Mouse (Mus musculus) embryonic facial prominence, embryonic 11.5 days (tissue): ENCODE measurements around the gene Dbx1. TPM values are rescaled to one million over a fixed set of nuclear protein-coding genes. Genes with fewer than 3 reads are reported as not detected.

Experiments used
- ATAC-seq: fragments of 200-750 bp; cut with Nextera tagmentation; replicated peaks from 2 replicates; pipeline ENCODE4 v1.8.0; 2017; ENCODE audit warnings: low read depth; ENCODE audit not compliant: insufficient number of reproducible peaks, low FRiP score, low TSS enrichment
- DNase-seq: peaks from one replicate; pipeline ENCODE4 v3.0.0-alpha.2; 2015; ENCODE audit warnings: low spot score
- H3K27ac ChIP-seq: fragments of 300-500 bp; sonication (generic); replicated peaks from 2 replicates; pipeline ENCODE4 v1.5.1; 2014; ENCODE audit warnings: mild to moderate bottlenecking, low read depth, low read length, control low read depth
- H3K27me3 ChIP-seq: fragments of 300-500 bp; sonication (generic); 2 replicates; pipeline ENCODE4 v1.6.1; 2014; ENCODE audit warnings: mild to moderate bottlenecking, low read length, moderate library complexity, mixed read lengths; ENCODE audit not compliant: control insufficient read depth, insufficient read depth
- H3K36me3 ChIP-seq: fragments of 300-500 bp; sonication (generic); replicated peaks from 2 replicates; pipeline ENCODE4 v1.6.1; 2014; ENCODE audit warnings: low read depth, mild to moderate bottlenecking, low read length, moderate library complexity, mixed read lengths; ENCODE audit not compliant: control insufficient read depth, insufficient read depth
- H3K4me1 ChIP-seq: fragments of 300-500 bp; sonication (generic); 2 replicates; pipeline ENCODE4 v1.6.1; 2014; ENCODE audit warnings: low read length, mixed read lengths; ENCODE audit not compliant: control insufficient read depth, insufficient read depth
- H3K4me2 ChIP-seq: fragments of 300-500 bp; sonication (generic); 2 replicates; pipeline ENCODE4 v1.6.1; 2014; ENCODE audit warnings: low read depth, mild to moderate bottlenecking, control low read depth, low read length, moderate library complexity
- H3K4me3 ChIP-seq: fragments of 300-500 bp; sonication (generic); 2 replicates; pipeline ENCODE4 v1.5.1; 2014; ENCODE audit warnings: low read depth, low read length, control low read depth
- H3K9ac ChIP-seq: fragments of 300-500 bp; sonication (generic); replicated peaks from 2 replicates; pipeline ENCODE4 v1.6.1; 2014; ENCODE audit warnings: mild to moderate bottlenecking, control low read depth, low read length
- H3K9me3 ChIP-seq: fragments of 300-500 bp; sonication (generic); replicated peaks from 2 replicates; pipeline ENCODE4 v1.6.1; 2016; ENCODE audit warnings: mild to moderate bottlenecking, low read length, inconsistent platforms, mixed read lengths; ENCODE audit not compliant: control insufficient read depth
- WGBS: fragments of 180-500 bp; shearing (Covaris S2); extraction: QIAGEN DNeasy Blood & Tissue Kit; methylation state at CpG from one replicate; pipeline ENCODE4 v1.1.7; 2014; 5-methylcytosine and 5-hydroxymethylcytosine counted together
- polyA plus RNA-seq: library from polyadenylated mRNA; unstranded; fragments of >200 nt; fragmentation: Nextera tagmentation; extraction: Ambion mirVana; gene quantifications from 2 replicates; pipeline ENCODE4 v1.2.1, GENCODE M21; 2014

Dbx1 gene
- polyA plus RNA-seq, 1 experiment from 2014 or later, result 7.6 TPM

DNA sequence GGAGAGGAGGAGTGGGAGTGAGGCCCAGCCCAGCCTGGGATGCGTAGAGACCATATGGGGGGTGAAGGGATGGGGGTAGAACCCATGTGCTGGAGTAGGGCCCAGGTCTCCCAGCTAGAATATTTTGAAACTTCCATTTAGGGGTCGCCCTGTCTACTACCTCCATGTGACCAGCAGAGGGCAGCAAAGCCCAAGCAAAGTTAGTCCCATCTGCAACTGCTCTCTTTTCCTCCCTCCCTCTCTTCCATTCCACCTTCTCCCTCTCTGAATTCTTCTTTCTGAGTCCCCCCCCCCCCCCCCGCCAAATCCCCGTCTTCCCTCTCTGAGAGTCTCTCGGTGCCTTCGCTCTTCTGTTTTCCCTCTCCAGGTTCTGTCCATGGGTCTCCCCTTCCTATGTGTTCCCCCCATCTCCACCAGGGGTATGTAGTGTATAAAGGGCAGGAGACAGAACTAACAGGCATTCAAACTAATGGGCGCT lies 20.4 kb downstream of the Dbx1 start:
- Histone ChIP-seq H3K4me3 (no peak overlapping the region), H3K4me2 (0 out of 2 replicates have a peak overlapping the region, but pooled peaks have one; percentile 10), H3K27ac (no peak overlapping the region), H3K9ac (no peak overlapping the region), H3K4me1 (no peaks in the 10 kb centered on the region), H3K27me3 (no peaks in the 10 kb centered on the region), H3K36me3 (no peaks in the 10 kb centered on the region), H3K9me3 (no peaks in the 10 kb centered on the region)
- peak; percentile 22; the same call in 1 of the 2 replicates for ATAC-seq
- 12% methylated on average over 6 of the region's 7 CpGs for WGBS
- peak; percentile 79 for DNase-seq

DNA sequence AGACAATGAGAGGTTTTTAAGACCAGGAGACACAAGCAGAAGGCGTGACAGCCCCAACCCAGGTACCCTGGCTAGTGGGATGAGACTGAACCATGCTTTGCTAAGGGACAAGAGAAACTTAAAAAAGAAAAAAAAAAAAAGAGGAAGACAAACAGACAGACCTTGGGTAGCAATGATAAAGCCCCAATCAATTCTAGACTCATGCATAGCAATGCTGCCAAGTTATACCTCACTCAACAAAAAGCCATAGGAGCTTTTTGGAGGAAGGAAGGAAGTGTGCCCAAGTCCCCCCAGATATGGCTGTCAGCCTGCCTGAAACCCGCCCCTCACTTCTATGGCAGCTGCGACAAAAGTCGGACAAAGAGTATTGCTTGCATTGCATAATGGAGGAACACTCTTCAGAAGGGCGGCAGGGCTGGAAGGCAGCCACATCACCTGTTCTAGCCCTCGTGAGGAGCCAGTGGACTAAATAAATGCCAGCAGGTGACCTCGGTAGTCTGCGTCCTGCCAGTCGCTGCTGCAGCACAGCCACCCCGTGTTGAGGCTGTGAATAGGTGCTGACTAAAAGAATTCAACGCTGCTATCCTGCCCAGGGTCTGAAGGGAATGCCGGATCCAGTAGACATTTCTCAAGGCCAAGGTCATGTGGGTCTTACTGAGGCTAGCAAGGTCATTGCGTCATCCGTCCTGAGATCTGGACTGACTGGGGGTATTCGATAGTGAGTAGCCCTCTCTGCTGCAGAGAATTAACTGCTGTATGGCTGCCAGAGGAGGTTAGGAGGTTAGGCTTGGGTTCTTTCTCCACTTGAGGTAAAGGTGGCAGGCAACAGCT lies 31.5 kb downstream of the Dbx1 start:
- DNase-seq, result no peak
- no peak overlapping the region for H3K9ac ChIP-seq
- H3K4me3 ChIP-seq, result no peak overlapping the region
- no peaks in the 10 kb centered on the region for H3K27me3 ChIP-seq
- WGBS, result 88% methylated on average over 15 of the region's 15 CpGs
- no peaks in the 10 kb centered on the region for H3K36me3 ChIP-seq
- ATAC-seq, result no peak
- H3K27ac ChIP-seq, result no peak overlapping the region
- no peaks in the 10 kb centered on the region for H3K9me3 ChIP-seq
- H3K4me1 ChIP-seq, result no peaks in the 10 kb centered on the region
- no peak overlapping the region for H3K4me2 ChIP-seq

DNA sequence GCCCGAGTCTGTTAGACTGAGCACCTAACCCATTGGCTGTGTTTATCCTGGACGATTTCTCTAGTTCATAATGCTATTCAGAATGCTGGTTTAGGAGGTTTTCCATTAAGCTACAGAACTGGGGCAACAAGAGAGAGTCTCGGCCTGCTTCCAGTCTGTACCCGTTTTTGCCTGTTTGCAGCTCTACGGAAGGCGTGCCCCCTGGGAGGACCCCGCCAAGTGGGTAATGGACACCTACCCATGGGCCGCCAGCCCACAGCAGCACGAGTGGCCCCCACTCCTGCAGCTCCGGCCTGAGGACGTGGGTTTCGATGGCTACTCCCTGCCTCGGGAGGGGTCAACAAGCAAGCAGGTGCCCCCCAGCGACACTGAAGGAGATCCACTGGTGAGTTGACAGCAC lies 32.4 kb downstream of the Dbx1 start:
- H3K4me3 ChIP-seq, result no peak overlapping the region
- H3K27me3 ChIP-seq, result no peaks in the 10 kb centered on the region
- 88% methylated on average over 14 of the region's 14 CpGs for WGBS
- DNase-seq (no peak), ATAC-seq (no peak)
- H3K36me3 ChIP-seq, result no peaks in the 10 kb centered on the region
- no peak overlapping the region for H3K9ac ChIP-seq
- H3K27ac ChIP-seq, result no peak overlapping the region
- H3K9me3 ChIP-seq, result no peaks in the 10 kb centered on the region
- H3K4me2 ChIP-seq, result no peak overlapping the region
- no peaks in the 10 kb centered on the region for H3K4me1 ChIP-seq

DNA sequence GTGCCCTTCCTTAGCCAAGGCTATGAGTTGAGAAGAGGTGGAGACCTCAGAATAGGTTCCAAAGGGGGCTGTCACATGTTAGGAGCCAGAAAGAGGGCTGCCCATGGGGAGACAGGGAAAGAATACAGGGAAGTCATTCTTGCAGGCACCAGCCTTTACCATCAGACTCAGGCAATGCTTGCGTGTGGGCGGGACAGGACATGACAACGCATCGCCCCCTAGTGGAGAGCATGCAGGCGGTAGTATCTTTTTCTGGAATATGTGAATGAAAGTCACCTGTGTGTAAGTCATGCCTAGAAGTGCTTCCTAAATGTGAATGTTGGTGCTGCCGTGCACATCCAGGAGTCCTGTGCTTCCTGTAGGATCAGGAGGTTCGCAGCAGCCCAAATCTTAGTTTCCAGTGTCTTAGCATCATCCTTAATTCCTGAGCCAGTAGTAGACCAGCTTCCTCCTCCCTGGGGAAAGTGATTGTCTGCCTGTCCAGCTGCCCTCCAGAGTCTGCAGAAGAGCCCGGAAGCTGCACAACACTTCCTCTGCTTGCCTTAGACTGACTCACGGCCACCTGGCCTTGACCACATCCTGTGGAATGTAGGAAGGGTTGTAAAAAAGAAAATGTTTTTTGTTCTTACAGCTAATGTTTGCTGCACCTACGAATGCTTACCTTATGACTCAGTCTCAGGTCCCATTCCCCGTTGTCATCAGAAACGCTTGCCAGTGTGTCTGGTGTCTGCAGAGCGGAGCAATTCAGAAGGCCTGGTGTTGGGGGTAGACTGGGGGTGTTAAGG lies 35.3 kb downstream of the Dbx1 start:
- Histone ChIP-seq H3K4me3 (no peak overlapping the region), H3K4me1 (no peaks in the 10 kb centered on the region), H3K27ac (no peak overlapping the region), H3K9ac (no peak overlapping the region), H3K4me2 (no peak overlapping the region), H3K36me3 (no peaks in the 10 kb centered on the region), H3K27me3 (no peaks in the 10 kb centered on the region), H3K9me3 (no peaks in the 10 kb centered on the region)
- ATAC-seq, result no peak
- WGBS, result 50% methylated on average over 13 of the region's 13 CpGs
- DNase-seq, result peak; percentile 85

DNA sequence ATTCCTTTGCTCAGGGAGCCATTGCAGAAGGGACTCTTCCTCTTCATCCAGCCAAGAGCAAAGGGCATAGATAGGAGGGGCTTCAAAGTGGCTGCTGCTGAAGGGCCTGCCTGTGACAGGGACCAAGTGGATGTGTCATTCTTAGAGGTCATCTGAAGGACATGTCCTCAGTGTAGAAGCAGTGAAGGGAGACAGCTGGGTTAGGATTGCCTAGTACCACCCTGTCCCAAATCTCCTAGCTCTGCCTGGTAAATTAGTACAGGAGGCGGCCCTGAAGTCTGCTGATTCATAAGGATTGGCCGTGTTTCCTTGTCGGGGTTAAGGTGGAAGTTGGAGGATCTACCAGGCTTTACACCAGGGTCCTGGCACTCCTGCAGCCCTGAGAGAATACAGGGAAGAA lies 36.7 kb downstream of the Dbx1 start:
- no peak for ATAC-seq
- Histone ChIP-seq H3K4me1 (no peaks in the 10 kb centered on the region), H3K4me3 (no peak overlapping the region), H3K27me3 (no peaks in the 10 kb centered on the region), H3K36me3 (no peaks in the 10 kb centered on the region), H3K9ac (no peak overlapping the region), H3K4me2 (no peak overlapping the region), H3K9me3 (no peaks in the 10 kb centered on the region), H3K27ac (no peak overlapping the region)
- no peak for DNase-seq
- WGBS, result 75% methylated on average over 3 of the region's 3 CpGs

DNA sequence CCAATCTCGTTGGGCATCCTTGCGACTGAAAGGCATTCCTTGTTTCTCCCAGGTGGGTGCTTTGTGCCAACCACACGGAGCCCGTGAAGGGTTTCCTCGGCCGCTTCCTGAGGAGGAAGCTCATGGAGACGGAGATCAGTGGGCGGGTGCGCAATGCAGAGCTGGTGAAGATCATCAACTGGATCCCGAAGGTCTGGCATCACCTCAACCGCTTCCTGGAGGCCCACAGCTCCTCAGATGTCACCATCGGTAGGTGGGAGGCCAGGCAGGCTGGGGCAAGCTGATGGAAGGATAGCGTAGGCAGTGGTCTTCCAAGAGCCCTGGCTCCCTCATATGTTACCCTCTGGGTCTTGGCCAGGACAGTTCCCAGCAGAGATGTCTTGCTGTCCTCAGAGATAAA lies 38.4 kb downstream of the Dbx1 start:
- Histone ChIP-seq H3K27me3 (no peaks in the 10 kb centered on the region), H3K9me3 (no peaks in the 10 kb centered on the region), H3K9ac (no peak overlapping the region), H3K27ac (no peak overlapping the region), H3K36me3 (0 out of 2 replicates have a peak, but pooled peaks cover 2% of the 10 kb centered on the region), H3K4me3 (no peak overlapping the region), H3K4me1 (no peaks in the 10 kb centered on the region), H3K4me2 (no peak overlapping the region)
- 93% methylated on average over 13 of the region's 13 CpGs for WGBS
- ATAC-seq (no peak), DNase-seq (no peak)

DNA sequence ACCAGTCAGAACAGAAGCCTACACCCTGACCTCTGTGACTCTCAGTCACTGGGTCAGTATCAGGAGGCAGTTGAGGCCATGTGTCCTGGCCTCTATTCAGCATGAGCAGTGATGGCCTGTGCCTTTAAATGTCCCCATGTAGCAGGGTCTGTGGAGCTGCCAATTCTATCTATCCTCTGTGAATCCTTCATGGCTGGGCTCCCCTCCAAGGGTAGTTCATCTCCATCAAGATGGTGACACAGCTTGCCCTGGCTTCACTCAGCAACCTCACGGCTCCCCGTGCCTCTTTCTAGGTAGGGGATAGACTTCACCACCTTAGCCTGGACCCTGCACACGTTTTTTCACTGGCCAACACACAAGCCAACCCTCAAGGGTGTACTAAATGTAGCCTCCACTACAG lies 38.9 kb downstream of the Dbx1 start:
- no peak overlapping the region for H3K4me2 ChIP-seq
- H3K4me1 ChIP-seq, result no peaks in the 10 kb centered on the region
- H3K9ac ChIP-seq, result no peak overlapping the region
- no peak overlapping the region for H3K27ac ChIP-seq
- 78% methylated on average over 3 of the region's 3 CpGs for WGBS
- H3K27me3 ChIP-seq, result no peaks in the 10 kb centered on the region
- no peaks in the 10 kb centered on the region for H3K9me3 ChIP-seq
- H3K36me3 ChIP-seq, result 0 out of 2 replicates have a peak, but pooled peaks cover 2% of the 10 kb centered on the region
- ATAC-seq (no peak), DNase-seq (no peak)
- H3K4me3 ChIP-seq, result no peak overlapping the region

DNA sequence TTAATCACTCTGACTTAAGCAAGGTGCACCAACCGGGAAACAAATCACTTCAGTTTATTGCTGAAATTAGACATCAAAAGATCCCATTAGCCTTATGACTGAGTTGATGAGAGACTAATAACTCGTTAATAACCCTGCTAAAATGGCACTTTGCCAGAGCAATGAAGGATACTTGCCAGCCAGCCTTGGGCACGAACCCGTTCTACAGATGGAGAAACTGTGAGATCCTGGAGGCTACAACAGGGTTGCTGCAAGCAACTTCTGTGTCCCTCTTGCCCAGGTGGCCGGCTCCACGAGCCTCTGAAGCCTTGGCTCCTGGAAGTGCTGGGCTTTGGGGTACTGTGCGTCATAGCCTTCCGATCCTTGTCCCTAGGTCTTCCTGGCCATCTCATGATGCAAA lies 47.0 kb downstream of the Dbx1 start:
- Histone ChIP-seq H3K4me1 (no peaks in the 10 kb centered on the region), H3K9me3 (no peaks in the 10 kb centered on the region), H3K36me3 (peaks cover 2% of the 10 kb centered on the region; the same call in 1 of the 2 replicates), H3K4me3 (no peak overlapping the region), H3K9ac (no peak overlapping the region), H3K27ac (no peak overlapping the region), H3K4me2 (no peak overlapping the region), H3K27me3 (no peaks in the 10 kb centered on the region)
- WGBS, result 93% methylated on average over 8 of the region's 8 CpGs
- DNase-seq (no peak), ATAC-seq (no peak)
